Mouse (Mus musculus) neural tube, embryonic 15.5 days (tissue): ENCODE measurements at regions not wholly inside any gene's neighbourhood (a gene's known extent, or its start where the extent isn't known, plus 50 kb on each side); places are given as distances from the start of the nearest gene placed in this dataset.

Source experiments
- ATAC-seq: fragments of 200-750 bp; cut with Nextera tagmentation; 2 replicates; pipeline ENCODE4 v1.8.0; 2017; ENCODE audit warnings: mild to moderate bottlenecking, moderate TSS enrichment, moderate library complexity; ENCODE audit not compliant: low FRiP score
- H3K27ac ChIP-seq: fragments of 300-500 bp; sonication (generic); replicated peaks from 2 replicates; pipeline ENCODE4 v1.5.1; 2015; ENCODE audit warnings: mild to moderate bottlenecking, inconsistent platforms
- H3K27me3 ChIP-seq: fragments of 300-500 bp; sonication (generic); replicated peaks from 2 replicates; pipeline ENCODE4 v1.6.1; 2015; ENCODE audit warnings: inconsistent platforms
- H3K36me3 ChIP-seq: fragments of 300-500 bp; sonication (generic); 2 replicates; pipeline ENCODE4 v1.6.1; 2015; ENCODE audit warnings: inconsistent platforms
- H3K4me1 ChIP-seq: fragments of 300-500 bp; sonication (generic); 2 replicates; pipeline ENCODE4 v1.6.1; 2015; ENCODE audit warnings: inconsistent platforms
- H3K4me2 ChIP-seq: fragments of 300-500 bp; sonication (generic); 2 replicates; pipeline ENCODE4 v1.6.1; 2015; ENCODE audit warnings: inconsistent platforms, mild to moderate bottlenecking, moderate library complexity
- H3K4me3 ChIP-seq: fragments of 300-500 bp; sonication (generic); replicated peaks from 2 replicates; pipeline ENCODE4 v1.5.1; 2015; ENCODE audit warnings: mild to moderate bottlenecking, inconsistent platforms
- H3K9ac ChIP-seq: fragments of 300-500 bp; sonication (generic); replicated peaks from 2 replicates; pipeline ENCODE4 v1.6.1; 2015; ENCODE audit warnings: mild to moderate bottlenecking, inconsistent platforms
- H3K9me3 ChIP-seq: fragments of 300-500 bp; sonication (generic); replicated peaks from 2 replicates; pipeline ENCODE4 v1.6.1; 2016; ENCODE audit warnings: inconsistent platforms
- WGBS: fragments of 180-500 bp; shearing (Covaris S2); methylation state at CpG from one replicate; pipeline ENCODE4 v1.1.7; 2015; ENCODE audit warnings: mixed read lengths; 5-methylcytosine and 5-hydroxymethylcytosine counted together

DNA sequence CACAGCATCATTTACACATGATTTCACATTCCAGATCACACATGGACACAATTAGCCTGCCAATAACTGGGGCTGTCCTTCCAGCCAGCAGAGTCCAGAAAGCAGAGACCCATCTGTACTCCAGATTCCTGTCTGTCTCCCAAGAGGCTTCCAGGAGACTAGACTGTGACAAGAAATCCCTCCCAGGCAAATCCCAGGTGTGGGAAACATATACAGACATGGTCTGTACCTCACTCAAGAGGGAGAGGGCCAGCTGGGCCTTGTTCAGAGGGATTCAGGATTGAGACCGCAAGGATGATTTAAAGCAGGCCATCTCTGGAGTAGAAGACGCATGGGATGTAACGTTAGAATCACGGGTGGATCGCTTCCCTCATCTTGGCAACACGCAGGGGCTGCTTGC lies 182.7 kb upstream of the Prr30 start:
- ATAC-seq: no peak
- 55% methylated on average over 6 of the region's 6 CpGs for WGBS
- H3K9ac ChIP-seq: no peak overlapping the region
- H3K9me3 ChIP-seq: no peaks in the 10 kb centered on the region
- H3K36me3 ChIP-seq: no peaks in the 10 kb centered on the region
- H3K4me2 ChIP-seq: no peak overlapping the region
- H3K4me3 ChIP-seq: no peak overlapping the region
- no peaks in the 10 kb centered on the region for H3K27me3 ChIP-seq
- no peak overlapping the region for H3K27ac ChIP-seq
- H3K4me1 ChIP-seq: peaks cover 10% of the 10 kb centered on the region; the same call in 1 of the 2 replicates

DNA sequence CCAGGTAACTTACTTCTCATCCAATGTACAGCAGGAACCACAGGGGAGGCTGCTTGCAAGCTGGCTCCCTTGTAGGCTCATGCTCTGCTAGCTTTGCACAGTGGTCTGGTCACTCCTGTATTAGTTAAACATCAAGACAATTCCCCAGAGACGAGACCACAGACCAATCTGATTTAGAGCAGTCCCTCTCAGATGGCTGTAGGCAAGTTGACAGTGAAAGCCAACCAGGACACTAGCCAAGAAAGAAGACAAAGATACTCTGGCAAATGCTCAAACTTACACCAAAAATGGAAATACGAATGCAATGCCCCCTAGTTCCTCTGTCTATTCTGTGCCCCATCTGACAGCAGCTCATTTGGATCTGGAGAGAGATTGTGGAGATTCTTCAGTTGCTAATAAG lies 181.8 kb upstream of the Prr30 start:
- no peak for ATAC-seq
- H3K9me3 ChIP-seq: no peaks in the 10 kb centered on the region
- no peak overlapping the region for H3K9ac ChIP-seq
- H3K36me3 ChIP-seq: no peaks in the 10 kb centered on the region
- no peak overlapping the region for H3K4me3 ChIP-seq
- H3K4me1 ChIP-seq: peaks cover 10% of the 10 kb centered on the region; the same call in 1 of the 2 replicates
- 53% methylated on average over 2 of the region's 2 CpGs for WGBS
- no peak overlapping the region for H3K27ac ChIP-seq
- no peak overlapping the region for H3K4me2 ChIP-seq
- no peaks in the 10 kb centered on the region for H3K27me3 ChIP-seq

DNA sequence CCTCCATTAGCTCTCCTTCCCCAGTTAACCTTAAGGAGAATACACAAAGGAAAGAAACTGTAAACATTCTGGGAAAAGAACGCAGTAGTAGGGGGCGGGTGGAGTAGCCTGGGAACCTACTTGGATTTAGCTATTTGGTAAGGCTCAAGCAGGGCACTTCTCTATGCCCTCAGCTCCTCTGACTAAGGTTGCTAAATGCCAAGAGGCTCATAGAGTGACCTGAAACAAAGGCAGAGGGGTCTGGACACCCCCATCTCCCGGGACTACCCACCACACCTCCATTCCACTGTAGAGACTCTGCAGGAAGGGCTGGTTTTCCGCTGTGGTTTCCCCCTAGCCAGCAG lies 179.5 kb upstream of the Prr30 start:
- ATAC-seq: peak; percentile 33; the same call in 1 of the 2 replicates
- no peak overlapping the region for H3K9ac ChIP-seq
- H3K4me1 ChIP-seq: peaks cover 16% of the 10 kb centered on the region
- no peaks in the 10 kb centered on the region for H3K36me3 ChIP-seq
- WGBS: 42% methylated on average over 4 of the region's 4 CpGs
- no peak overlapping the region for H3K4me3 ChIP-seq
- no peaks in the 10 kb centered on the region for H3K27me3 ChIP-seq
- no peaks in the 10 kb centered on the region for H3K9me3 ChIP-seq
- peak overlapping the region; percentile 53 for H3K4me2 ChIP-seq
- no peak overlapping the region for H3K27ac ChIP-seq

DNA sequence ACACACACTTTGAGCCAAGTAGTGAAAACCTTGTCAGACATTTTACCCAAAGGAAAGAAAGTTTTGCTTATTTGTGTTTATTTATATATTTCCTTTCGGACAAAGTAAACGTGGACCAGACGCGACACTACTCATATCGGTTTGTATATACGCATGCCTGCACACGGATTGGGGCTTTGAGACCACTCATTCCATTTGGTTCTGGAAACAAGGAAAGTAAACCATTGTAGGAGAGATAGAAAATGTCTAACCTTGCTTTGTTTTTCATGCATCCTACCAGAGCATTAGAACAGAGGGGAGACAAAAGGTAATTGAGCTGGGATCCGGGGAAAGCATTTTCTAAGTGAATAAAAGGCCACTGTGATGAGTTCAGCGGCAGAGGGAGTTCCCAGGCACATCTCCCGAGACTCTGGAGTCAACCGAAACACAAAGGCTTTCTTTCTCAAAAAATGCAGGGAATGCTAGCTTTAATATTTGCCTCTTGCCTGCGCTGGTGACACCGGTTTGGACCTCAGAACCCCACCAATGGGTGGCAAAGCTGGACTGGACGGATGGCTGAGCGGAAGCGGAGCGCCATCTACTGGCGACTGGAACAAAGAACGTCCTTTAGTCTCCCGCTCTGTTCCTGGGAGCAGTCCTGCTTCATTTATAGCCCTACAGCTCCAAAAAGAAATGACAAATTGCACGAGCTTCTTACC lies 179.0 kb upstream of the Prr30 start:
- Histone ChIP-seq H3K36me3 (no peaks in the 10 kb centered on the region), H3K9me3 (no peaks in the 10 kb centered on the region), H3K4me3 (peak overlapping the region; percentile 26), H3K27me3 (no peaks in the 10 kb centered on the region), H3K4me2 (peak overlapping the region; percentile 53), H3K27ac (peak overlapping the region; percentile 4; the same call in 1 of the 2 replicates), H3K4me1 (peaks cover 16% of the 10 kb centered on the region), H3K9ac (peak overlapping the region; percentile 5; the same call in 1 of the 2 replicates)
- 18% methylated on average over 21 of the region's 21 CpGs for WGBS
- ATAC-seq: peak; percentile 95

DNA sequence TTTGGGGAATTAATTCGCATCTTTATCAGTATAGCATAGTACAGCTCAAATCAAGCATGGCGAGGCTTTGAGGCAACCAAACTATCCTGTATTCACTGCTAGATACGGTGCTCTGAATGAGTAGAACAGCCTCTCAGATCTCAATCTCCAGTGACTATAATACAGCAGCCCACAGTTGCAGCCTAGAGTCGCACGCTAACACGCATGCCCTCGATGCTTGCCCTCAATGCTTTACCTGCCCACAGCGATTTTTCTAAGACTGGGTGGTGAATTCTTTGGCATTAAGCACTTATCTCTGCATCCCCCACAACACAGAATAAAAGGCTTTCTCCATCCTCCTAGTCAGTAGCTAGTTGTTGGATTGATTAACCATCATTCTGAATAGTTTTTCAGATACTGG lies 178.4 kb upstream of the Prr30 start:
- Histone ChIP-seq H3K36me3 (no peaks in the 10 kb centered on the region), H3K4me3 (no peak overlapping the region), H3K9me3 (no peaks in the 10 kb centered on the region), H3K4me2 (peak overlapping the region; percentile 53), H3K4me1 (peaks cover 16% of the 10 kb centered on the region), H3K27ac (no peak overlapping the region), H3K9ac (no peak overlapping the region), H3K27me3 (no peaks in the 10 kb centered on the region)
- peak; percentile 43; the same call in 1 of the 2 replicates for ATAC-seq
- WGBS: 61% methylated on average over 8 of the region's 8 CpGs

DNA sequence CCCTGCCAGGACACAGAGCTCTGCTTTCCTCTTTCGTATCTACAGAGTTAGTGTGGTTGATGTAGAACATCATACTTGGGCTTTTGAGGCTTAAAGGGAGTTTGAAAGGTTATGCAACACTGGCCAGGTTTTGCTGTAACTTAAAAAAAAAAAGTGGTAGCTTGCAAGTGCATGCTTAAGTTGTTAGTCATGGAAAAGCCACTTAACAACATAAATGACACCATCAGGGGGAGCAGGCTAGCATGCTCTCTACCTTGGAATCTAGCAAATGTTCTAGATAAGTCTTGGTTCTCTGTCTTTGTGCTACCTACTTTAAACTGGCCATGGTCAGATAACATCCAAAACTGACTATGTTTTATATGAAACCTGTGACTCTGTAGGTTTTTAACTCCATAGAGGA lies 176.6 kb upstream of the Prr30 start:
- Histone ChIP-seq H3K4me2 (no peak overlapping the region), H3K36me3 (no peaks in the 10 kb centered on the region), H3K4me1 (peaks cover 16% of the 10 kb centered on the region), H3K9me3 (no peaks in the 10 kb centered on the region), H3K27ac (no peak overlapping the region), H3K4me3 (no peak overlapping the region), H3K9ac (no peak overlapping the region), H3K27me3 (no peaks in the 10 kb centered on the region)
- no peak for ATAC-seq
- 90% methylated on average over 1 of the region's 1 CpGs for WGBS

DNA sequence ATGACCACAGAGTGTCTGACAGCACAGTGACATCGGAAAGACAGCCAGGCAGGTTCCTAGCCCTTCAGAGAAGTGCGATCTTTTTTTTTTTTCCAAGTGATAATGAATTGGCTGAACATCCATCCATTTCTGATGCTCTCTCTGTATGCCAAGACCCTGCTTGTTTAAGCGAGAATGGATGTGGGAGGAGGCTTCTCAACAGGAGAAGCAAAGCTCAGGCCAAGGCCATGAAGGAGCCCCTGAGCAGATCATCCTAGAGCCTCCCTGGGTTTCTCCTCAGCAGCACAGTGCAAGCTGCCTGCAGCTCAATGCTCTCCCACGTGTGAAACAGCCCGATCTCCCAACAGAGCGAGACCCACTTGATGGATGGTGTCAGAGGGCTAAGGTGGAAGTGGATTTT lies 175.7 kb upstream of the Prr30 start:
- Histone ChIP-seq H3K4me3 (no peak overlapping the region), H3K27ac (no peak overlapping the region), H3K4me2 (no peak overlapping the region), H3K9me3 (no peaks in the 10 kb centered on the region), H3K27me3 (no peaks in the 10 kb centered on the region), H3K9ac (no peak overlapping the region), H3K36me3 (no peaks in the 10 kb centered on the region), H3K4me1 (peaks cover 16% of the 10 kb centered on the region)
- no peak for ATAC-seq
- WGBS: 40% methylated on average over 6 of the region's 6 CpGs

DNA sequence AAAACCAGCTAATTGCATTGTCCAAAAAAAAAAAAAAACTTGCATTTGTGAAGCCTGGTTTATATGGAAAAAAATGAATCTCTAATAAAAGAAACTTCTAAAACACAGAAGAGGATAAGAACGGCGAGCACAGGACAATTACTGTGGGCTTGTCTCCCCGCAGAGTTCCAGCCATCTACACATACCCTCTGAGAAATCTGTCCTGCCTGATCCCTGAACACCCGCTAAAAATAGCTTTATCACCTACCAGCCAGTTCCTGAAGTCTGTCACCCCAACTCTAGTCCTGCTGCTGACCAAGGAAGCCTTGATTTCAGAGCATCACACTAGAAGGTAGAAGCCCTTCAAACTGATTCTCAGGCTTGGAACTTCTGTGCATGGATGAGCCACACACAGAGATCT lies 173.7 kb upstream of the Prr30 start:
- Histone ChIP-seq H3K4me3 (no peak overlapping the region), H3K9me3 (no peaks in the 10 kb centered on the region), H3K27ac (no peak overlapping the region), H3K4me1 (peaks cover 13% of the 10 kb centered on the region), H3K4me2 (no peak overlapping the region), H3K27me3 (no peaks in the 10 kb centered on the region), H3K9ac (no peak overlapping the region), H3K36me3 (no peaks in the 10 kb centered on the region)
- no peak for ATAC-seq
- 97% methylated on average over 4 of the region's 4 CpGs for WGBS

DNA sequence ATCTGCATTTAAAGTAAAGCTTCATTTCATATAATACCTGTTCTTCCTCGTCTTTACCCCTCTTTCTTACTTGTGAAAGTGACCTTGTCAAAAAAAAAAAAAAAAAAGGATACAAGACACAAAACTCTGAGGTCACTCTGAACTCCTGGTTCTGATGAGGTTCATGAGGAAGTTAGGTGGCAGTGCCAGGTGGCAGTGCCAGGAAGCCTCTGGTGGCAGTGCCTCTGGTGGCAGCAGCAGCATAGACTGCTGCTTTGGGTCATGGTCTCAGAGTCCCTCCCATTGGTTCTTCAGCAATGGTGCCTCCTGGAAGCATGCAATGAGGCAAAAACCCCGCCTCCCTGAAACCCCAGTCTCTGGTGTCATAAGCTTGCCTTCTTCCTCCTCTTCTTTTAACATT lies 159.7 kb upstream of the Prr30 start:
- Histone ChIP-seq H3K9ac (no peak overlapping the region), H3K4me1 (no peaks in the 10 kb centered on the region), H3K4me2 (no peak overlapping the region), H3K4me3 (no peak overlapping the region), H3K27me3 (no peaks in the 10 kb centered on the region), H3K36me3 (no peaks in the 10 kb centered on the region), H3K9me3 (no peaks in the 10 kb centered on the region), H3K27ac (no peak overlapping the region)
- no peak for ATAC-seq
- 88% methylated on average over 2 of the region's 2 CpGs for WGBS

DNA sequence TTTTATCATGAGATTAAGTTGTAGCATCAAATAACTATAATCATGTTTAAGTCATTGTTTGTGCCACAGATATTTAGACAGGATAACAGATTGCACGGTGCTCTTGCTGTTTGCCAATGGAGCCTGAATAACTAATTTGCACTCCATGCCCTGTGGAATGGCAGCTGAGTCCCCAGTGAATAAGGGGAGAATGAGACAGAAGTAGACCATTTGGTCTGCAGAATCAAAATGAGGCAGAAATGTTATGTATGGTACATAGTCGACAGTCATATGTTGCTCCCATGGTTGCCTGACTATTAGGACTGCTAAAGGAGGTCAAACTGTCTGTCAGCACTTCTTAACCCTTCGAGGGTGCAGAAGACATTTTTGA lies 152.9 kb upstream of the Prr30 start:
- no peak overlapping the region for H3K4me2 ChIP-seq
- peak; percentile 76; the same call in 1 of the 2 replicates for ATAC-seq

DNA sequence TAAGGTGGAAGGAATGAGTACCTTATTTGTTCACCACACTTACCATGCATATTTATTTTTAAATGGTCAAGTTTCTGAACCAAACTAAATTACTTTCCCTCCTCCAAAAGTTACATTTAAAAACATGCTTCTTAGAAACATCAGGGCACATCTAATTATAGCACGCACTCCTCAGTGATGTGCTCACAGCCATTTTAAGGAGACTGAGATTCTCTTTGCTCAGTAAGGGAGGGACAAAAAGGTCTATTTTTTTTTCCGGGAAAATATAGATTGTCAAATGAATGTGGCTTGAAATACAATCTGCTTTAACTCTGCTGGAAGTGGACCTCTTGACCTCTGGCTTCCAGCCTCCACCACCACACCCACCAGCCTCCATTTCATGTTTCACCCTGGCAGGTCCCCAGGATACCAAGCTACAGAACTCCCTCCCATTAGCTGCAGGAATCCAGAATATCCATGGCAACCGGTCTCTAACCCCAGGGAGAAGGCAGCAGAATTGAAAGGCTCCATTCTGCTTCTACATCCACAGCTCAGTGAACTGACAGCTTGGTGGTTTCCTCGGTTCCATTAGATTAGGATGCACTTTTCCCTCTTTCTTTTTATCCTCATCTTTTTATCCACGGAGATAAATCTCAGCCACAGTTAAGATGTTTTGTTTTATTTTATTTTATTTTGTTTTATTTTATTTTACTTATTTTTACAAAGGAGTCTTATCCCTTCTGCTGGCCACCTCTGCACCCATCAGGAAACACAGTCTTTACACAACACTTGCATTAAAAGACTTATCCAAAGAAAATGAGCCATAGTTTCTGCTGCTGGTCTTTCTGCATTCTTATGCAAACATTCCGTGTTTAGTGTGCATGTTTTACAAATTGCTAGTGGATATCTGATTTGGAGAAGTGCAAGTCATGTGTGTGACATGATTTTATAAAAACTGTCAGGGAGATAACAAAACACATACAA lies 152.2 kb upstream of the Prr30 start:
- WGBS: 8% methylated on average over 6 of the region's 6 CpGs
- Histone ChIP-seq H3K9ac (no peak overlapping the region), H3K27me3 (no peaks in the 10 kb centered on the region), H3K27ac (peak overlapping the region; percentile 74), H3K4me3 (no peak overlapping the region), H3K36me3 (no peaks in the 10 kb centered on the region), H3K4me1 (peaks cover 14% of the 10 kb centered on the region), H3K9me3 (no peaks in the 10 kb centered on the region), H3K4me2 (peak overlapping the region; percentile 17; the same call in 1 of the 2 replicates)
- peak; percentile 92 for ATAC-seq

More for the DNA sequence above, 152.9 kb upstream of the Prr30 start:
- peaks cover 14% of the 10 kb centered on the region for H3K4me1 ChIP-seq
- 16% methylated on average over 3 of the region's 3 CpGs for WGBS
- no peaks in the 10 kb centered on the region for H3K9me3 ChIP-seq
- peak overlapping the region; percentile 74 for H3K27ac ChIP-seq
- no peaks in the 10 kb centered on the region for H3K27me3 ChIP-seq
- H3K36me3 ChIP-seq: no peaks in the 10 kb centered on the region
- H3K9ac ChIP-seq: no peak overlapping the region
- no peak overlapping the region for H3K4me3 ChIP-seq

DNA sequence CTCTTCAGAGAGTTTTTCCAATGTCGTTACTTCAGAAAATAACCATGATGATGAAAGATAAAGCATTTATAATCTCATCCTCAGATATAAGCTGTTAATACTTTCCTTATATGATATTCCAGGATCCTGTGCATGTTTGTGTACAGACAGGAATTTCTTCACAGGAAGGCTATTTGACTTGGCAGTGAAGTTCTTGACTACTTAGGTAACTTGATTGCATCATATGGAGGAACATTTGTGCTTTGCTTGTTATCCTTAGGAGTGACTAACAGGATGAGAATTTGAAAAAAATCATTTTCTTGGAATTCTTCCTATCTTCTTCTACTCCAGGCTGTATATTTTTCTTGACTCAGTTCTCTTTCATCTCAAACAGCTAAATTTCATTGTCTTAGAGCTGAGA lies 140.2 kb upstream of the Prr30 start:
- no peak overlapping the region for H3K27ac ChIP-seq
- WGBS: 96% methylated on average over 1 of the region's 1 CpGs
- no peak overlapping the region for H3K4me2 ChIP-seq
- H3K4me3 ChIP-seq: no peak overlapping the region
- H3K9me3 ChIP-seq: no peaks in the 10 kb centered on the region
- no peak for ATAC-seq
- H3K4me1 ChIP-seq: no peaks in the 10 kb centered on the region
- H3K36me3 ChIP-seq: no peaks in the 10 kb centered on the region
- no peak overlapping the region for H3K9ac ChIP-seq
- H3K27me3 ChIP-seq: no peaks in the 10 kb centered on the region
